Mouse (Mus musculus) heart, embryonic 16.5 days (tissue): Measurements from ENCODE around the gene Lsm7. TPM values are rescaled to one million over a fixed set of nuclear protein-coding genes. Genes with fewer than 3 reads are reported as not detected.
A peak's percentile ranks its signal among the peaks of the same experiment; 100 is the strongest.

Experiments used
- ATAC-seq: fragments of 200-750 bp; cut with Nextera tagmentation; replicated peaks from 2 replicates; pipeline ENCODE4 v1.8.0; 2017; ENCODE audit warnings: moderate number of reproducible peaks; ENCODE audit not compliant: insufficient read depth, low FRiP score; ENCODE audit errors: extremely low read depth
- H3K27ac ChIP-seq: fragments of 300-500 bp; sonication (generic); 2 replicates; pipeline ENCODE4 v1.5.1; 2014; ENCODE audit warnings: mild to moderate bottlenecking, low read length, control low read depth, moderate library complexity
- H3K27me3 ChIP-seq: fragments of 300-500 bp; sonication (generic); 2 replicates; pipeline ENCODE4 v1.6.1; 2014; ENCODE audit warnings: low read length, mixed read lengths; ENCODE audit not compliant: control insufficient read depth, insufficient read depth
- H3K36me3 ChIP-seq: fragments of 300-500 bp; sonication (generic); 2 replicates; pipeline ENCODE4 v1.6.1; 2014; ENCODE audit not compliant: control insufficient read depth, insufficient read depth
- H3K4me1 ChIP-seq: fragments of 300-500 bp; sonication (generic); 2 replicates; pipeline ENCODE4 v1.6.1; 2014; ENCODE audit warnings: low read length, mixed read lengths; ENCODE audit not compliant: control insufficient read depth, insufficient read depth
- H3K4me2 ChIP-seq: fragments of 300-500 bp; sonication (generic); 2 replicates; pipeline ENCODE4 v1.6.1; 2014; ENCODE audit warnings: low read depth, mild to moderate bottlenecking, control low read depth, low read length
- H3K4me3 ChIP-seq: fragments of 300-500 bp; sonication (generic); 2 replicates; pipeline ENCODE4 v1.5.1; 2014; ENCODE audit warnings: mild to moderate bottlenecking, control low read depth, low read length
- H3K9ac ChIP-seq: fragments of 300-500 bp; sonication (generic); 2 replicates; pipeline ENCODE4 v1.6.1; 2014; ENCODE audit warnings: low read length, control low read depth
- H3K9me3 ChIP-seq: fragments of 300-500 bp; sonication (generic); replicated peaks from 2 replicates; pipeline ENCODE4 v1.6.1; 2016; ENCODE audit warnings: low read length; ENCODE audit not compliant: control insufficient read depth
- WGBS: fragments of 180-500 bp; shearing (Covaris S2); extraction: QIAGEN DNeasy Blood & Tissue Kit; methylation state at CpG from one replicate; pipeline ENCODE4 v1.1.7; 2014; 5-methylcytosine and 5-hydroxymethylcytosine counted together
- polyA plus RNA-seq: library from polyadenylated mRNA; unstranded; fragments of >200 nt; fragmentation: Nextera tagmentation; extraction: Ambion mirVana; gene quantifications from 2 replicates; pipeline ENCODE4 v1.2.1, GENCODE M21; 2015

Lsm7 gene
- polyA plus RNA-seq, 1 experiment from 2014 or later, result 148 TPM

DNA sequence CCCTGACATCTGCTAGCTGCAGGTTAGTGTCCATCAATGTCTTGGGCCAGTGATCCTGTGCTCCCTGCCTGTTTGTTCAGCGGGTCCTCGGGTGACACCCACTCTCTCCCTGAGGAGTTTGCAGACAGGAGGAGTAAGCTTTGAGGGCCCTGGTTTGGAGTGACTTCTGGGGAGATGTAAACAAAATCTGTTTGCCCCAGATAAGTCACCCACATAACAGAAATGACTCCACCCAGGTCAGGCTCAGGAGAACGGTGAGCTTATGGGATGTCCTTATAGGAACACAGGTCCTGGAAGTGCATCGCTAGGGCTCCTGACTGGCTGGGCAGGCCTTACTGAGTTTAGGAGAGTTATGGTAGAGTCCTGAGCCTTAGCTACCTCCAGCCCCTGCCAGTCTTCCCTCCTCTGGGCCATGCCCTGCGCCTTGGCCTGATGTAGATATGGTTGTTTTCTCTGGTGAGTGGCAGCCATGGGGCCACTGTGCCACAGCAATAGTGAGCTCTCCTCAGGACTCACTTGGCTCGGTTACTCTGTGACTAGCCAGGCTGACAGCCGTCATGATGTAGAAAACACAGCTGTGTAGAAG is 3.4 kb upstream of the Lsm7 start:
- Histone ChIP-seq H3K9ac (no peak overlapping the region), H3K27ac (no peak overlapping the region), H3K36me3 (peaks cover 8% of the 10 kb centered on the region; the same call in 1 of the 2 replicates), H3K4me3 (no peak overlapping the region), H3K9me3 (no peaks in the 10 kb centered on the region), H3K4me1 (peaks cover 19% of the 10 kb centered on the region), H3K27me3 (no peaks in the 10 kb centered on the region), H3K4me2 (no peak overlapping the region)
- WGBS, result 71% methylated on average over 7 of the region's 7 CpGs
- no peak for ATAC-seq

DNA sequence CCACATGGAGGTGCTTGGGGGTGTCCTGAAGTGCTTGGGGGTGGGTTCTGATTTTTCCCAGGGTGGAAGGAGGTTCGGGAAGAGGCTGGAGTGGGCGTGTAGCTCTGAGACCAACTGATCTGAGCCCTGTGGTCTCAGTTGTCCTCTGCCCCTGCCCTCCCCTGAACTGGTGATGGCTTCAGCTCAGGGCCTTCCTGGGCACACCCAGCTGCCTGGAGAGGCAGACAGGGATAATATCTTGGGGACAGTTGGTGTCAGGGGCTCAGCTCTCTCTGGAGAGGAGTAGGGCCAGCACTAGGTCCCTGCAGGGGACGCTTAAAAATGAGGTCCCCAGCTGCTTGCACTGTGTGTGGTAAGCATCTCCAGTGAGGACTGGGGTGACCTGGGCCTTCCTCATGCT is 2.8 kb upstream of the Lsm7 start:
- Histone ChIP-seq H3K4me2 (no peak overlapping the region), H3K36me3 (peaks cover 13% of the 10 kb centered on the region; the same call in 1 of the 2 replicates), H3K4me3 (no peak overlapping the region), H3K4me1 (peaks cover 19% of the 10 kb centered on the region), H3K27me3 (no peaks in the 10 kb centered on the region), H3K9ac (no peak overlapping the region), H3K27ac (no peak overlapping the region), H3K9me3 (no peaks in the 10 kb centered on the region)
- 66% methylated on average over 3 of the region's 3 CpGs for WGBS
- no peak for ATAC-seq

DNA sequence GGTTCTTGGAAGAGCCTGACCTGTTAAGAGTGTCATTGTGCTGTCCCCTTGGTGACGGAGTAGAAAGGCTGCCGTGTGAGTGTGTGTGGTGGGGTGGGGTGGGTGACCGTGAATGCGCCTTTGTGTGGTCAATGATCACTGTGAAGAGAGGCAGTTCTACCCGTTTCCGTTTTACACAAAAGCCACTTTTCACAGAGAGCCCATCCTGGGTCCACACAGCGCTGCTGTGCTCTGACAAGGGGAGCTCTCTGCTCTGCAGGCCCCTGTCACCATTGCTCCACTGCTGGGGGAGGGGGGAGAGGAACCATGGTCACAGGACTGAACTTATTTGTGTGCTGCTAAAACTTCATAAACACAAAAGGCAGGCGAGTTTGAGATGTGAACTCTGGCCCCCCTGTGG is 2.4 kb upstream of the Lsm7 start:
- Histone ChIP-seq H3K9ac (no peak overlapping the region), H3K4me2 (no peak overlapping the region), H3K9me3 (no peaks in the 10 kb centered on the region), H3K4me1 (peaks cover 19% of the 10 kb centered on the region), H3K27me3 (no peaks in the 10 kb centered on the region), H3K36me3 (peaks cover 16% of the 10 kb centered on the region), H3K4me3 (no peak overlapping the region), H3K27ac (no peak overlapping the region)
- no peak for ATAC-seq
- 79% methylated on average over 8 of the region's 8 CpGs for WGBS

DNA sequence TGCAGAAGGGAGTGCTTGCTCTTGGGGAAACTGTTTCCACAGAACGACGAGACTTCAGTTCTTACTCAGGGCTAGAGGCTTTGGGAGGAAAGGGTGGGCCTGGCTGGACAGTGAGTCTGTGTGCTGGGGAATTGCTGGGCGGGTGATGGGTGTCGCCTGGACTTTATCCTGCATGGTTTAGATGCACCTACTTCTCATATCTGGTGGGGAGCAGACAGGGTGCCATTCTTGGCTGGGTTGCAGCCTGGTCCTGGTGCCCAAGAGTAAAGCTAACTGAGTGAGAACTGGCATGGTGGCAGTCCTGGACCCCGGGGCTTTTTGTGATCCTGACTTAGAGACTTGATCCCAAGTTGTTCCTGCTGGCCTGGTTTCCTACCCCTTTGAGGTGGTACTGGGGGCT is 1.9 kb upstream of the Lsm7 start:
- peaks cover 16% of the 10 kb centered on the region for H3K36me3 ChIP-seq
- H3K9ac ChIP-seq, result no peak overlapping the region; the same call in 1 of the 2 replicates
- no peak for ATAC-seq
- no peak overlapping the region for H3K4me3 ChIP-seq
- no peaks in the 10 kb centered on the region for H3K9me3 ChIP-seq
- no peaks in the 10 kb centered on the region for H3K27me3 ChIP-seq
- H3K27ac ChIP-seq, result no peak overlapping the region
- no peak overlapping the region for H3K4me2 ChIP-seq
- WGBS, result 71% methylated on average over 5 of the region's 5 CpGs
- H3K4me1 ChIP-seq, result peaks cover 19% of the 10 kb centered on the region

DNA sequence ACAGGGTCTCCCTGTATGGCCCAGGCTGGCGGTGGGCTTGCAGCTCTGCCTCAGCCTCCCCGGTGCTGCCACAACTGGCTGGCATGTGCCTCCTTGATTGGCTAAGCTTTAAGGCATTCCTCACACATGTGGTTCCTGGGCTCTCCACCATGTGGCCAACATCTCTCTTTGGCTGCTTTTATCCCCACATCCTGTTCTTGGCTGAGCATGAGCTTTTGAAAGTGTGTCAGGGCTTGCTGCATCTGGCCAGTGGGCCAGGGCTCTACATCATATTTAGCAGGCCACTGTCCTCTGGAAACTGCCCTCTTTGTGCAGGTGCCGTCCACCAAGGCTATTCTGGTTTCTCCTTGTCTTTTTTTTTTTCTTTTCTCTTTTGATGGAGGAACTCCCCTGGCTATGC is 1.3 kb upstream of the Lsm7 start:
- Histone ChIP-seq H3K4me1 (peaks cover 19% of the 10 kb centered on the region), H3K9ac (peak overlapping the region; percentile 11; the same call in 1 of the 2 replicates), H3K36me3 (peaks cover 16% of the 10 kb centered on the region), H3K9me3 (no peaks in the 10 kb centered on the region), H3K27ac (no peak overlapping the region), H3K4me2 (peak overlapping the region; percentile 99), H3K27me3 (no peaks in the 10 kb centered on the region), H3K4me3 (no peak overlapping the region; the same call in 1 of the 2 replicates)
- ATAC-seq, result no peak
- WGBS, result 63% methylated on average over 3 of the region's 3 CpGs

DNA sequence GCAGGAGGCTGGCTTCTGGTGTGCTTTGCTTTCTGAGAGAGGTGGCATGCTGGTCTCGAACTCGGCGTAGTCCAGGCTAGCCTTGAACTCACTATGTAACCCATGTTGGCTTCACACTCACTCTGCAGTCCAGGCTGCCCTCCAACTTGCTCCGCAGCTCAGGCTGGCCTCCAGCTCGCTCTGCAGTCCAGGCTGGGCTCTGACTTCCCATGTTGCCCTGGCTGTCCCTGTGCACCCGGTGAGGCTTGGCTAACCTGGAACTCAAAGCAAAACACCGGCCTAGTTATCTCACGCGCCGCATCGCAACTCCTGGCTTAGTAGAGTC is 702 bp upstream of the Lsm7 start:
- Histone ChIP-seq H3K4me2 (peak overlapping the region; percentile 99), H3K9ac (peak overlapping the region; percentile 90), H3K4me1 (peaks cover 19% of the 10 kb centered on the region), H3K4me3 (peak overlapping the region; percentile 82), H3K36me3 (peaks cover 16% of the 10 kb centered on the region), H3K27ac (no peak overlapping the region), H3K9me3 (no peaks in the 10 kb centered on the region), H3K27me3 (no peaks in the 10 kb centered on the region)
- no peak for ATAC-seq
- 16% methylated on average over 11 of the region's 11 CpGs for WGBS

DNA sequence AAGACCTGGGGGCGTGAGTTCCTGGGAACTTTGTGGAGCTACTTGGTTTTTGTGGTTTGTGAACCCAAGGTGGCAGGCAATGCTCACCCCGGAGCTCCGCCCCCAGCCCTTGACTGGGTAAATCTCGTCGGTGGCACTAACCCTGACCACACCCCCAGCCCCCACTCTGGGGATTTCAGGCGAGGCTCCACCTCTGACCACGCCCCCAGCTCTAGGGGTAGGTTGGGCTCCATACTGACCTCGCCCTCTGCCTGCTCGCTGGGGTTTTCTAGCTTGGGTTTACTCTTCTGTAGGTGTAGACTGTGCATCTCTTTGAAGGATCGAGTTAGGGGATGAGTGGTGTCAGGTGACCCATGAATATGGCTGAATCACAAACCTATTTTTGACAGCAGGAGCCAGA is 6.4 kb downstream of the Lsm7 start:
- WGBS, result 15% methylated on average over 10 of the region's 10 CpGs
- no peak overlapping the region for H3K4me2 ChIP-seq
- ATAC-seq, result 0 out of 2 replicates have a peak, but pooled peaks have one; percentile 25
- H3K36me3 ChIP-seq, result peaks cover 16% of the 10 kb centered on the region
- H3K4me1 ChIP-seq, result peaks cover 11% of the 10 kb centered on the region
- H3K4me3 ChIP-seq, result no peak overlapping the region
- no peak overlapping the region for H3K9ac ChIP-seq
- H3K27ac ChIP-seq, result no peak overlapping the region
- H3K9me3 ChIP-seq, result no peaks in the 10 kb centered on the region
- H3K27me3 ChIP-seq, result peaks cover 11% of the 10 kb centered on the region

DNA sequence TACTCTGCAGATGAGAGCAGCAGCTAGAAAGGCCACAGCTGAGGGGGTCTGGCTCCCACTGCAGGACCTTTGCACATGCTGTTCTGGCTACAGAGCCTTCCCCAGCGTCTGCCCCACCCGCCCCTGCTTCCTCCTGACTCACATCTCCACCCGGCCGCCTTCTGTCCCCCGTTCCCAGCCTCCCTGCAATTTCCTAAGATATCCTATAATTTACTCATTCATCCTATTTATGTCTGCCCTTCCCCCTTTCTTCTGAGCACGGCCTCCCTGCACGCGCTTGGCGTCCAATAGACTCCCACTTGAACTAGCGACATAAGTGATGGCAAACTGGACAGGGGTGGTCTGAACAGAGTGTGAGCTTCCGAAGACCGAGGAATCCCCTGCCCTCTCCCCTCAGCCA is 9.3 kb downstream of the Lsm7 start:
- H3K4me1 ChIP-seq, result peaks cover 14% of the 10 kb centered on the region
- no peak overlapping the region for H3K9ac ChIP-seq
- WGBS, result 69% methylated on average over 12 of the region's 12 CpGs
- H3K27ac ChIP-seq, result no peak overlapping the region
- H3K36me3 ChIP-seq, result no peaks in the 10 kb centered on the region
- H3K4me2 ChIP-seq, result no peak overlapping the region
- no peaks in the 10 kb centered on the region for H3K9me3 ChIP-seq
- ATAC-seq, result no peak
- no peak overlapping the region for H3K4me3 ChIP-seq
- H3K27me3 ChIP-seq, result peaks cover 26% of the 10 kb centered on the region

DNA sequence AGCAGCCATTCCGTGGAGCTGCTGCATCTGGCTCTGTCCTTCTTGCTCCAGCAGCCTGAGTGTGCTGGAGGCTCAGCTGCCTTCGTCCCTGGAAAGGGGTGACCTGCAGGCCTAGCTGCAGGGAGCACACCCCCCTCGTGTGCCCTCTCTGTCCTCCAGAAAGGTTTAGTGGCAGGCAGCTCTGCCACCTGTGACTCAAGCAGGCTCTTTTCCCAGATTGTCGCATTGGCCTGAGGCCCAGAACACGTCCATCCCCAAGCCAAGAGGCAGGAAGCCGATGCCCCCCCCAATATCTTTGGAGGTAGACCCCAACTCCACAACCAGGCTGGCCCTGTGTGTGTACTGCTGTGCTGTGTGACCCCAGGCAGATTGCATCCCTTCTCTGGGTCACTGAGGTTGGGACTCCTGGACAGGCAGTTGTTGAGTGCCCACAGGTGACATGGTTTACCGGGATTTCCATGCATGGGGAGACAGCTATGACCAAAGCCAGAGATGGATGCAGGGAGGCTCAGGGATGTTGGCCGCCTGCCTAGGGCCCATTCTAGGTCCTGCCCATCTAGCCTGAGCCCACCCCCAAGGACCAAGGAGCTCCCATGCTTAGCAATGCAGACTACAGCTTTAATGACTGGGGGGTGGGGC is 9.8 kb downstream of the Lsm7 start:
- Histone ChIP-seq H3K27ac (no peak overlapping the region), H3K4me1 (peaks cover 14% of the 10 kb centered on the region), H3K4me2 (no peak overlapping the region), H3K9ac (no peak overlapping the region), H3K36me3 (no peaks in the 10 kb centered on the region), H3K4me3 (no peak overlapping the region), H3K9me3 (no peaks in the 10 kb centered on the region), H3K27me3 (peaks cover 26% of the 10 kb centered on the region)
- 47% methylated on average over 8 of the region's 8 CpGs for WGBS
- ATAC-seq, result no peak
